Mouse (Mus musculus) gastrocnemius, postnatal 36 days (tissue): Measurements from ENCODE around the gene Cacng8. TPM values are rescaled to one million over a fixed set of nuclear protein-coding genes. Genes with fewer than 3 reads are reported as not detected.

ENCODE experiments used
- DNase-seq, 2 experiments: peaks; one replicate each; pipeline ENCODE4 v3.0.0; 2022
- intact Hi-C: fragments of 180-260 bp; cut with DNase I; formaldehyde crosslinking; loops from one replicate; pipeline ENCODE4 v1.15.1; 2025
- long read RNA-seq, 2 experiments: library from polyadenylated mRNA; stranded (forward); transcript quantifications; one replicate each; pipeline ENCODE4 v2.0.0; 2021
- total RNA-seq, 2 experiments: library from RNA; stranded (reverse); gene quantifications; 2 replicates each; pipeline ENCODE4 v1.2.3; 2021

Gene Cacng8
- not detected for total RNA-seq
- long read RNA-seq, experiment 1, partial matches to known transcripts: 0 of 1 reads
- long read RNA-seq, experiment 1, other reads (novel, unspliced or antisense): 1 of 1 reads
- long read RNA-seq, experiment 2: 0 reads

- intact Hi-C loops: no loop called here
These were observed at the start of gene Cacng8 for GRCm38 (mm10) chr7:3390413-3391080. TSS of gene Cacng8 (plus strand) at chr7:3390683.

GRCm38 (mm10) chr7:3343861-3344260 lies 46.6 kb upstream of the Cacng8 start:
- no peak for DNase-seq
- intact Hi-C loops: no loop called here

More at GRCm38 (mm10) chr7:3390413-3391080, at the start of gene Cacng8:
- no peak for DNase-seq

GRCm38 (mm10) chr7:3345301-3345700 lies 45.2 kb upstream of the Cacng8 start:
- intact Hi-C loops: no loop called here
- DNase-seq: no peak

- intact Hi-C loops: no loop called here
- no peak for DNase-seq
These were observed 42.9 kb upstream of the Cacng8 start for GRCm38 (mm10) chr7:3347366-3348287.

GRCm38 (mm10) chr7:3348326-3348725 lies 42.2 kb upstream of the Cacng8 start:
- intact Hi-C loops: no loop called here
- DNase-seq: no peak

GRCm38 (mm10) chr7:3349775-3350174 lies 40.7 kb upstream of the Cacng8 start:
- intact Hi-C loops: no loop called here
- DNase-seq: no peak

- no peak for DNase-seq
- intact Hi-C loops: no loop called here
These were observed 38.9 kb upstream of the Cacng8 start for GRCm38 (mm10) chr7:3351536-3351935.

GRCm38 (mm10) chr7:3354850-3355249 lies 35.6 kb upstream of the Cacng8 start:
- DNase-seq: no peak
- intact Hi-C loops: no loop called here

- no peak for DNase-seq
- intact Hi-C loops: no loop called here
These were observed 29.8 kb upstream of the Cacng8 start for GRCm38 (mm10) chr7:3360678-3361077.

- DNase-seq: no peak
- intact Hi-C loops: no loop called here
These were observed 24.8 kb upstream of the Cacng8 start for GRCm38 (mm10) chr7:3365547-3366279.

GRCm38 (mm10) chr7:3366705-3367516 lies 23.6 kb upstream of the Cacng8 start:
- DNase-seq: no peak
- intact Hi-C loops: no loop called here

GRCm38 (mm10) chr7:3367569-3367968 lies 22.9 kb upstream of the Cacng8 start:
- intact Hi-C loops: no loop called here
- DNase-seq: no peak

GRCm38 (mm10) chr7:3368311-3368710 lies 22.2 kb upstream of the Cacng8 start:
- intact Hi-C loops: no loop called here
- no peak for DNase-seq

GRCm38 (mm10) chr7:3369189-3369588 lies 21.3 kb upstream of the Cacng8 start:
- no peak for DNase-seq
- intact Hi-C loops: no loop called here

- intact Hi-C loops: no loop called here
- no peak for DNase-seq
These were observed 20.1 kb upstream of the Cacng8 start for GRCm38 (mm10) chr7:3370407-3370806.

GRCm38 (mm10) chr7:3372376-3372775 lies 18.1 kb upstream of the Cacng8 start:
- no peak for DNase-seq
- intact Hi-C loops: no loop called here

GRCm38 (mm10) chr7:3373754-3374153 lies 16.7 kb upstream of the Cacng8 start:
- no peak for DNase-seq
- intact Hi-C loops: no loop called here

GRCm38 (mm10) chr7:3376831-3377230 lies 13.7 kb upstream of the Cacng8 start:
- peak; percentile 56 to 57 for DNase-seq
- intact Hi-C loops: loop anchor here (5.0 kb wide), 2 partner anchors 50 to 155 kb away; no protein-coding TSS in a partner anchor

GRCm38 (mm10) chr7:3382123-3382522 lies 8.4 kb upstream of the Cacng8 start:
- no peak for DNase-seq
- intact Hi-C loops: no loop called here

GRCm38 (mm10) chr7:3384807-3385319 lies 5.6 kb upstream of the Cacng8 start:
- intact Hi-C loops: no loop called here
- DNase-seq: no peak
